Mouse (Mus musculus) lung, embryonic 15.5 days (tissue): ENCODE results near the gene Lpcat2. TPM values are rescaled to one million over a fixed set of nuclear protein-coding genes. Genes with fewer than 3 reads are reported as not detected.
"Not testable (repeated sequence)": the region's sequence is repeated elsewhere in the genome, so short reads cannot be mapped to it uniquely, and the experiment has no call there.

Experiments
- ATAC-seq: fragments of 200-750 bp; cut with Nextera tagmentation; 2 replicates; pipeline ENCODE4 v1.8.0; 2017; ENCODE audit warnings: moderate number of reproducible peaks, borderline replicate concordance; ENCODE audit not compliant: low FRiP score, low TSS enrichment; ENCODE audit errors: extremely low read depth
- H3K27ac ChIP-seq: fragments of 300-500 bp; sonication (generic); 2 replicates; pipeline ENCODE4 v1.5.1; 2015; ENCODE audit warnings: moderate library complexity, mild to moderate bottlenecking, inconsistent platforms
- H3K27me3 ChIP-seq: fragments of 300-500 bp; sonication (generic); 2 replicates; pipeline ENCODE4 v1.6.1; 2015; ENCODE audit warnings: inconsistent platforms
- H3K36me3 ChIP-seq: fragments of 300-500 bp; sonication (generic); 2 replicates; pipeline ENCODE4 v1.6.1; 2015; ENCODE audit warnings: inconsistent platforms
- H3K4me1 ChIP-seq: fragments of 300-500 bp; sonication (generic); 2 replicates; pipeline ENCODE4 v1.6.1; 2015; ENCODE audit warnings: inconsistent platforms
- H3K4me2 ChIP-seq: fragments of 300-500 bp; sonication (generic); 2 replicates; pipeline ENCODE4 v1.6.1; 2015; ENCODE audit warnings: inconsistent platforms, mild to moderate bottlenecking, moderate library complexity
- H3K4me3 ChIP-seq: fragments of 300-500 bp; sonication (generic); 2 replicates; pipeline ENCODE4 v1.5.1; 2015; ENCODE audit warnings: mild to moderate bottlenecking, inconsistent platforms
- H3K9ac ChIP-seq: fragments of 300-500 bp; sonication (generic); 2 replicates; pipeline ENCODE4 v1.6.1; 2015; ENCODE audit warnings: inconsistent platforms
- H3K9me3 ChIP-seq: fragments of 300-500 bp; sonication (generic); 2 replicates; pipeline ENCODE4 v1.6.1; 2016; ENCODE audit warnings: inconsistent platforms
- WGBS: fragments of 180-500 bp; shearing (Covaris S2); methylation state at CpG from one replicate; pipeline ENCODE4 v1.1.7; 2015; 5-methylcytosine and 5-hydroxymethylcytosine counted together
- polyA plus RNA-seq: library from polyadenylated mRNA; unstranded; fragments of >200 nt; fragmentation: Nextera tagmentation; extraction: Ambion mirVana; gene quantifications from 2 replicates; pipeline ENCODE4 v1.2.1, GENCODE M21; 2015

Lpcat2 gene
- polyA plus RNA-seq, 1 experiment from 2014 or later, result 7.8 TPM

DNA sequence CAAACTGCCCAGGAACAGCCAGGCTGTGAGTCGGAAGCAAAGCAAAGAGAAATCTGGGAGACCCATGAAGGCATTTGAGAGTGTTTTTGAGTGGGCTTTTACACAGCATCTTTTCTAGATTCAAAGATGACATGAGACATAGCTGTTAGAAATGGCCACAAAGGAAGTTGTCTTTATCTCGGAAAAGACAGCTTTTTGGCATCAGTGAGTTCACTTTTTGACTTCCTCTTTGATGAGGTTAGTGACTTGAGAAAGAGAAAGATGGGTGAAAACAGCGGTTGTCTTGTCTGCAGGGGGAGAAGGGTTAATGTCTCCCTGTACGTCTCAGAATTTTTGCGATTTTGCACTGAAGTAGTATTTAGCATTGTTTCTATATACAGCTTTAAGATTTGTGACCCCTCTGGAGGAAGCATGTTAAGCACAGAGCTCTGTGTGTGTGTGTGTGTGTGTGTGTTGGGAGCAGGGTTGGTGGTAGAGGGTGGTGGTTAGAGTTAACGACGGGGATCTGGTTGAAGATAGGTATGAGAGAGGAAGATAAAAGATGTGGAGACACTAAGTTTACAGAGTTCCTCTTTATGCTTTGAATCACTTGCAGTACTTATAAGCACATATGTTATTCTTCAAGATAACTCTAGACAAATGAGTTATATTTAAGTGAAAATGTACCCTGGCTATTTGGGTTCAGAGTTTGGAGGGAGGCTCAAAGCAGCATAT is 1.3 kb downstream of the Lpcat2 start:
- no peak overlapping the region for H3K27ac ChIP-seq
- H3K4me2 ChIP-seq, result peak overlapping the region; percentile 84
- no peak for ATAC-seq
- H3K9ac ChIP-seq, result no peak overlapping the region
- H3K4me1 ChIP-seq, result peaks cover 41% of the 10 kb centered on the region
- peak overlapping the region; percentile 60; the same call in 1 of the 2 replicates for H3K4me3 ChIP-seq
- 0 out of 2 replicates have a peak, but pooled peaks cover 9% of the 10 kb centered on the region for H3K36me3 ChIP-seq
- no peaks in the 10 kb centered on the region for H3K27me3 ChIP-seq
- whole genome bisulfite sequencing, result 53% methylated on average over 7 of the region's 7 CpGs
- no peaks in the 10 kb centered on the region for H3K9me3 ChIP-seq

DNA sequence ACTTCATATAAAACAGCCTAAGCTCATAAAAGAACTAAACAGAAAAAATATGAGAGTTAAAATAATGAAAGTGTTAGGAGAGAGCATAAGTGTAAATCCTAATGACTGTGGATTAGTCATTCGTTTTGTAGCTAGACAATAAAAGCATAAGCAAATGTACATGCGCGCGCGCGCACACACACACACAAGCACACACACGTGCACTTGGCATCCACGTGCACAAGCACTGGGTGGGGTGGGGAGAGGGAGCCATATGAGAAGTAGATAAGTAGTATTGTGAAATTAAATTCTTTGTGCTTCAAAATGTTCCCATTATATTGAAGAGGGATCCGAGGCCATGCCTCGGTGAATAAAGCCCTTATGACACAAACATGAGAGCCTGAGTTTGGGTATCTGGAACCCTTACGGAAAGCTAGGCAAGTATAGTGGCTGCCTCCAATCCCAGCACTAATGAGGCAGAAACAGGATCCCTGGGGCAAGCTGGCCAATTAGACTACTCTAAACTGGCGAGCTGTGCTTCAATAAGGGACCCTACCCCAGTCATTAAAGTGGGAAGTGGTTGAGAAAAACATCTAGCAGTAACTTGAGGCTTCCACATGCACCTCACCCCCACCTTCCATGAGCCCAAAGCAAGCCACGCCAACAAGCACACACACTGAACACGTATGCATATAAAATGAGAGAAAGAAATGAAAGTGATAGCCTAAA is 3.5 kb downstream of the Lpcat2 start:
- 0 out of 2 replicates have a peak, but pooled peaks cover 2% of the 10 kb centered on the region for H3K36me3 ChIP-seq
- no peak overlapping the region for H3K4me2 ChIP-seq
- no peaks in the 10 kb centered on the region for H3K9me3 ChIP-seq
- no peak overlapping the region for H3K4me3 ChIP-seq
- H3K4me1 ChIP-seq, result peaks cover 24% of the 10 kb centered on the region
- H3K27ac ChIP-seq, result no peak overlapping the region
- ATAC-seq, result no peak
- WGBS, result 86% methylated on average over 14 of the region's 14 CpGs
- H3K9ac ChIP-seq, result no peak overlapping the region
- no peaks in the 10 kb centered on the region for H3K27me3 ChIP-seq

DNA sequence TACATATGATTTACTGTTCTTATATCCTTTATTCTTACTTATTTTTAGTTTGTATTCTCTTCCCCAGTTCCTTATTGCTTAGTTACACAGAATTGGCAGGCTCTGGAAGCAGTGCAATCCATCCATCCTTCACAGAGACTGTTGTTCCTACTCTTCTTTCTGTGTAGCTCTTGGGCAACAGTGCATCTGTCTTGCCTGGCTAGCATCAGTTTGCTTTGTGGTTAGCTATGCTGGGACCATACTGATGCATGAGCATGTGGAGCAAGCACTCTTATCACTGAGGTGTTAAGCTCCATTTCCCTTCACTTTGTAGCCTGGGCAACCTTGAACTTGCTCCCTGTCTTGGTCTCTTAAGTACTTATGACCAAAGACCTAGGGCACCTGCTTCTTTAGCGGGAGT is 6.8 kb downstream of the Lpcat2 start:
- no peak overlapping the region for H3K4me2 ChIP-seq
- H3K36me3 ChIP-seq, result no peaks in the 10 kb centered on the region
- H3K27ac ChIP-seq, result no peak overlapping the region
- no peak overlapping the region for H3K9ac ChIP-seq
- no peaks in the 10 kb centered on the region for H3K9me3 ChIP-seq
- H3K27me3 ChIP-seq, result no peaks in the 10 kb centered on the region
- H3K4me1 ChIP-seq, result no peaks in the 10 kb centered on the region
- WGBS, result 92% methylated on average over 1 of the region's 1 CpGs
- H3K4me3 ChIP-seq, result no peak overlapping the region
- no peak for ATAC-seq

DNA sequence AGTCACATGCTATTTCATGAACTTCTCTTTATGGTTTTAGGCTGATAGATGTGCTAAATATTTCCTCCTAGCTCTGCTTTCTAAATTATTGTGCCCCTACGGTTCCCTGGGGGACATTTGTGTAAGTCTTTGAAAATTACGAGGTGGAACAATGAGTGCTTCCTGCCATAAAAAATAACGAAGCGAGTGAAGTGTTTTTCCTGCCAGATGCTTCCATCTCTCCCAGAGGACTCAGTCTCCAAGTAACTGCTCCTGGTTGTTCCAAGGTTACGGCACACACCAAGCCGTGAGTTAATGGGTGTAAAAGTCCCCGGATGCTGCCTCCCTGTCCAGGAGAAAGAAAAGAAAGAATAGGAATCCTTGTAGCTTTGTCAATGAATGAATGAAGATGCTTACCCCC is 15.1 kb downstream of the Lpcat2 start:
- H3K4me1 ChIP-seq, result no peaks in the 10 kb centered on the region
- H3K4me2 ChIP-seq, result no peak overlapping the region
- H3K27ac ChIP-seq, result no peak overlapping the region
- no peaks in the 10 kb centered on the region for H3K36me3 ChIP-seq
- no peaks in the 10 kb centered on the region for H3K9me3 ChIP-seq
- H3K9ac ChIP-seq, result no peak overlapping the region
- no peak for ATAC-seq
- no peak overlapping the region for H3K4me3 ChIP-seq
- WGBS, result 48% methylated on average over 7 of the region's 7 CpGs
- no peaks in the 10 kb centered on the region for H3K27me3 ChIP-seq

DNA sequence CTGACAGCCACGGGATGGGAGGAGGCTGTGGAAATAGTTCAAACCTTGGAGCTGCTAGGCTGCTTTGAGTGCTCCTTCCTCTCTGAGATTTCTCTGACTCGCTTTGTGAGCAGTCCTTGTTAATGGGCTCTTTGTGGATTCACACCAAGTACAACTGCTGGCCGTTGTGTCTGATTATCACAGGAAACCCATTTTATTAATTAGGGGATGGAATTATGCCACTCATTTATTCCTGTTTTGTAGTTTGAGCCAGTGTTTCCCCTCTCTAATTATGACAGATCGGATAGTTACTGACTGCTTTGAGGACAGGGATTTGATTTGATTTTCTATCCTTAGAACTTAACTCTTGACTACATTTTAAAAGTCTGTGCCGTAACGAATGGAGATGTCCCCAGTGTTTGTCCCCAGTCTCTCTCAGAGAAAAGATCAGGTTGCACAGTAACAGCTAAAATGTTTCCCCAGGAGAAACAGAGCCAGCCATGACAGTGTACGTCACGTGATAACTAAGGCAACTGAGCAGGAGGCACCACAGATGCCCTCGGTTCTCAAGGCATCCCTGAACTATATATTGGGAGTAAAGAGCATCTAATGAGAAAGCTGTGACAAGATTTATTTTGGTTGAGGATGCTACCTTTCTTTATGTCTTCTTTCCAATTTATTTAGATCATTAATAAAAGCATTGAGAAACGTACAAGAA is 17.1 kb downstream of the Lpcat2 start:
- no peaks in the 10 kb centered on the region for H3K9me3 ChIP-seq
- ATAC-seq, result no peak
- no peak overlapping the region for H3K9ac ChIP-seq
- 72% methylated on average over 10 of the region's 10 CpGs for WGBS
- H3K27ac ChIP-seq, result no peak overlapping the region
- no peaks in the 10 kb centered on the region for H3K4me1 ChIP-seq
- H3K36me3 ChIP-seq, result no peaks in the 10 kb centered on the region
- no peak overlapping the region for H3K4me2 ChIP-seq
- no peaks in the 10 kb centered on the region for H3K27me3 ChIP-seq
- H3K4me3 ChIP-seq, result no peak overlapping the region

DNA sequence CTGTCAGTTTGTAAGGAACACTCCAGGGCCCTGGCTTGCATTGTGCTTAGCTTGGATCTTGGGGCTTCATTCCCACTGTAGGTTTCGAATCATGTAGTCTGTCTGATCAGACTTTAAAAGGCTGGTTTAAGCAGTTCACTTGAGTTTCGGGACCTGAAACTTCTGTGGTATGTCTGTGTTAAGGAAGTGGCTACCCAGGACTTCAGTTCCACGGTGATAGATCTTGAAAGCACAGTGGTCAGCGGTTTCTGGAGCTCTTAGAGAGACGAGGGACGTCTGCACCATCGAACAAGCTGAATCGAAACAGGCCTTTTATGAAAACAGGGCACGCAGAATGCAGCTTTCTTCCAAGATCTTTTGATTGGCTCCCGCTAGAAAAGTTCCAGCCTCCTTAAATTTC is 20.7 kb downstream of the Lpcat2 start:
- Histone ChIP-seq H3K36me3 (0 out of 2 replicates have a peak, but pooled peaks cover 3% of the 10 kb centered on the region), H3K4me3 (no peak overlapping the region), H3K9me3 (0 out of 2 replicates have a peak, but pooled peaks cover 4% of the 10 kb centered on the region), H3K9ac (no peak overlapping the region), H3K27ac (no peak overlapping the region), H3K27me3 (no peaks in the 10 kb centered on the region), H3K4me2 (no peak overlapping the region), H3K4me1 (no peaks in the 10 kb centered on the region)
- WGBS, result 85% methylated on average over 10 of the region's 10 CpGs
- no peak for ATAC-seq

DNA sequence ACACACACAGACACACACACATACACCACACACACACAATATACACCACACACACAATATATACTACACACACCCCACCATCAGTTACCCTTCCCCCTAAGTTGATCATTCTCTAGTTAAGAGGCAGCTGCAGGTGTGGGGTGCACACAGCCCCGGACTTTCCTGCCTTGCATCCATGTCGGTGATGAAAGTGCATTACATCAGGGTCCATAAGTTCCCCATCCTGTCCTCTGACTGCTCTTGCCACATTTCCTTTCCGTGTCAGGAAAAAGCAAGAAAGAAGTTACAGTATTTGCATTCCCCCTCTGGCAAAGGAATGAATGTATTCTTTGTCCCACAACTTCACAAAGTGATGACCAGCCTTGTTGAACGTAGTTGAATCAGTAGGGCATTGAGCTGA is 26.1 kb downstream of the Lpcat2 start:
- Histone ChIP-seq H3K27ac (no peak overlapping the region), H3K27me3 (no peaks in the 10 kb centered on the region), H3K36me3 (0 out of 2 replicates have a peak, but pooled peaks cover 3% of the 10 kb centered on the region), H3K9ac (no peak overlapping the region), H3K4me2 (no peak overlapping the region), H3K4me3 (no peak overlapping the region), H3K4me1 (no peaks in the 10 kb centered on the region), H3K9me3 (0 out of 2 replicates have a peak, but pooled peaks cover 4% of the 10 kb centered on the region)
- 50% methylated on average over 4 of the region's 4 CpGs for WGBS
- no peak for ATAC-seq

DNA sequence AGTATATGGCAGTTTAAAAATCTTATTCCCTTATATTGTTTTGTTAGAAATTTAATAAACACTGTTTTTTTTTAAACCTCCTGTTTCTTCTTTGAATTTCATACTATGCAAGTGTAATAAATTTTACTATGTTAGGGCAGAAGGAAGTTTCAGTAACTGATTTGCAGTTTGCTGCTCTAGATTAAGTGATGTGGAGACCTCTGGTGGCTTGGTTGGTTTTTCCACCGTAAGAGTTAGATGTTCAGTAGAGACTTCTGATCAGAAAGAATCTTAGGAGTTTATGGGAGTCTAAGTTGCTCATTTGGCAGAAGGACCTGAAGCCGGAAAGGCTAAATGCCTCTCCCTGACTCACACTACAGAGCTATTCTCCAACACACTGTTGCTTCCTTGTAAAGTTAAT is 28.6 kb downstream of the Lpcat2 start:
- no peaks in the 10 kb centered on the region for H3K4me1 ChIP-seq
- H3K4me3 ChIP-seq, result no peak overlapping the region
- 0 out of 2 replicates have a peak, but pooled peaks cover 3% of the 10 kb centered on the region for H3K36me3 ChIP-seq
- H3K9ac ChIP-seq, result no peak overlapping the region
- 0 out of 2 replicates have a peak, but pooled peaks cover 4% of the 10 kb centered on the region for H3K9me3 ChIP-seq
- ATAC-seq, result no peak
- no peak overlapping the region for H3K4me2 ChIP-seq
- 57% methylated on average over 2 of the region's 2 CpGs for WGBS
- no peak overlapping the region for H3K27ac ChIP-seq
- H3K27me3 ChIP-seq, result no peaks in the 10 kb centered on the region

DNA sequence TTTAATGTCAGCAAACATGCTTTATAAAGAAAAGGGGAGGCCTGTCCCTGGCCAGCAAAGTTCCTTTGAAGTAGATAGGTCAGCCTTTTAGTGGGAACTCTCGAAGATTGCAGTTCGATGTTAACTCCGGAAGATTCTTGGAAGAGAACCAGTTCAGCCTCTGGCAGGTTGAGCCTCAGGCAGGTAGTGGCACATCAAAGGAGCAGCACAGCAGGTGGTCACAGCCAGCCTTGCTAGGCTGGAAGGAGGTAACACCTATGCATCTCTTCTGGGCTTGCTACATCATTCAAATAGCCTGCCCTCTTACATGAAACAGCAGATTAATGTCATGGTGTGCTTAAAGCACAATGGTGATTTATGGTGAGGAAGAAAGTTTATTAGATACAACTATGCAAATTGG is 37.1 kb downstream of the Lpcat2 start:
- H3K36me3 ChIP-seq, H3K9me3 ChIP-seq, H3K27me3 ChIP-seq, H3K27ac ChIP-seq, ATAC-seq, H3K4me2 ChIP-seq, H3K4me1 ChIP-seq, H3K9ac ChIP-seq, H3K4me3 ChIP-seq: not testable (repeated sequence)
- 62% methylated on average over 3 of the region's 3 CpGs for WGBS

DNA sequence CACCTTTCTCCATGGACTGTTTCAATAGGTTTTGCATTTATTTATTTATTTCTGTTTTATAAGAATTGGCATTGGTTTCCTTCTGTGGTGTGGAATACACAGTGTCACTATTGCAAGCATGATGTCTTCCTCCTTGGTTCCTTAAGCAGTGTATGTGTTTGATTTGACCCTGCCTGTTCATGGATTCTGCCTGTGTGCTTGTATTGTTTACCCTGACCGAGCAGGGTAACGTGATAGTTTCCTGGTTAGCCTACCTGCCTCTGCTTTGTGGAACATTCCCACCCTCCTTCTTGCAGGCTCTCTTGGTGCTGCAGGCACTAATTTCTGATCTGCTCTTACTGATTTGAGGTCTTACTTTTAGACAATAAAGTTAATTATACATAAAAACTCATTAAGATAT is 38.7 kb downstream of the Lpcat2 start:
- H3K36me3 ChIP-seq, result no peaks in the 10 kb centered on the region
- H3K27ac ChIP-seq, result no peak overlapping the region
- H3K9me3 ChIP-seq, result no peaks in the 10 kb centered on the region
- H3K4me1 ChIP-seq, result no peaks in the 10 kb centered on the region
- ATAC-seq, result no peak
- H3K27me3 ChIP-seq, result no peaks in the 10 kb centered on the region
- H3K4me3 ChIP-seq, result no peak overlapping the region
- WGBS, result 74% methylated on average over 2 of the region's 2 CpGs
- no peak overlapping the region for H3K9ac ChIP-seq
- H3K4me2 ChIP-seq, result no peak overlapping the region

DNA sequence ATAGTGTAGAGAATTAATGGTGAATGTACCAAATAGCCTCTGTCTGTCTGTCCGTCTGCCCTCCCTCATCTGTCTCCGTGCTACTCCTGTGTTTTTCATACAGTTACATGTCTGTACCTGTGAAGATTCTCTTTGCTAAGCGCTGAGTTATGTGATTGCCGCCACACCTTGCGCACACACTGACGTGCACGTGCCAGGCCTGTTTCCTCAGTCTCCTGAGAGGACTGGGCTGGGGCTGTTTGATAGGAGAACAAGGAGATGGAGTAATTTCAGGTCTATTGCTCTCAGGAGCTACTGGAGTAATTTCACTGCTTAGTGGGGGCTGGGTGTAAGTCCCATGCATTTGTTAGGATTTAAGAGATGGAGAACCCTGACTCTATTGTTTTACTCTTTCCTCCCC is 39.9 kb downstream of the Lpcat2 start:
- no peak overlapping the region for H3K4me3 ChIP-seq
- no peak overlapping the region for H3K27ac ChIP-seq
- WGBS, result 79% methylated on average over 7 of the region's 7 CpGs
- no peak overlapping the region for H3K9ac ChIP-seq
- H3K36me3 ChIP-seq, result no peaks in the 10 kb centered on the region
- no peak for ATAC-seq
- no peak overlapping the region for H3K4me2 ChIP-seq
- H3K4me1 ChIP-seq, result no peaks in the 10 kb centered on the region
- no peaks in the 10 kb centered on the region for H3K27me3 ChIP-seq
- H3K9me3 ChIP-seq, result no peaks in the 10 kb centered on the region

DNA sequence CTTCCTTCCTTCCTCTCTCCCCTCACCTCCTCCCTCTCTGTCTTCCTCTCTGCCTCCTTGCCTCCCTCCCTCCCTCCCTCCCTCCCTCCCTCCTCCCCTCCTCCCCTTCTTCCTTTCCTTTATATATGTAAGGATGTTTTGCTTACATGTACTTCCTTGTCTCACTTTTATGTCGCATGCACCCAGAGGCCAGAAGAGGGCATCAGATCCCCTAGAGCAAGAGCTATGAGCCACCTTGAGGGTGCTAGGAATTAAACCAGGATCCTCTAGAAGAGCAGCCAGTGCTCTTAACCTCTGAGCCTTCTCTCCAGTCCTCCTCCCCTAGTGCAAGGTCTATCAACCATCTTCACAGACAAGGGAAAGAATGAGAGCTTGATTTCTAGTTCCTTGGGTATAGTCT is 40.9 kb downstream of the Lpcat2 start:
- H3K4me1 ChIP-seq, result no peaks in the 10 kb centered on the region
- ATAC-seq, result no peak
- H3K27ac ChIP-seq, result no peak overlapping the region
- no peaks in the 10 kb centered on the region for H3K9me3 ChIP-seq
- no peak overlapping the region for H3K4me2 ChIP-seq
- H3K27me3 ChIP-seq, result no peaks in the 10 kb centered on the region
- WGBS, result 87% methylated on average over 1 of the region's 1 CpGs
- no peak overlapping the region for H3K4me3 ChIP-seq
- H3K36me3 ChIP-seq, result no peaks in the 10 kb centered on the region
- no peak overlapping the region for H3K9ac ChIP-seq
